Mouse (Mus musculus): ENCODE results near the gene Pfpl.

Gene Pfpl

GRCm38 (mm10) chr19:12427605-12428004 lies at the start of gene Pfpl:
Gene Pfpl (plus strand): TSS chr19:12427905.
- DNase-seq (ENCODE audit: low read depth, low spot score), result no peak

DNA sequence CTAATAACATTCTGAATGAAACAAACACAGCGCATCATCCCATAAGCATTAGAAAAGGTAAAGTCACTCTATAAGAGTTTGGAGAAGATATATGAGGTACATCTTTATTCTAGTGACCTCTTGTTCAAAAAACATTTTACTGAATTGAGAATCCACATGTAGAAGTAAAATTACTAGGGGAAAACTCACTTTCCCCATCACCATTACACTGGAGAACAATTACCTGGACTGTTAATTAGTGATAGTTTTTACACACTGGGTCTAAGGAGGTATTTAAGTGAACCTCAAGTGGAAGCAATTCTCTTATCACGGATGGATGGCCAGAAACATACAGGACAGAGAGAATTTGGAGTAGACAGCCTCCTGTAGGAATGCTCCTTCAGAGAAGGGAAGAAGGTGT lies 40.7 kb upstream of the Pfpl start, which contains the start of gene Olfr1440:
TSS of gene Olfr1440 (plus strand) at position 301 of the 400 bp plus-strand sequence.
- DNase-seq (ENCODE audit: low read depth, low spot score), result no peak

- DNase-seq (ENCODE audit: low read depth, low spot score), result peak; percentile 51
These were observed 14.0 kb upstream of the Pfpl start for GRCm38 (mm10) chr19:12413737-12414136.

DNA sequence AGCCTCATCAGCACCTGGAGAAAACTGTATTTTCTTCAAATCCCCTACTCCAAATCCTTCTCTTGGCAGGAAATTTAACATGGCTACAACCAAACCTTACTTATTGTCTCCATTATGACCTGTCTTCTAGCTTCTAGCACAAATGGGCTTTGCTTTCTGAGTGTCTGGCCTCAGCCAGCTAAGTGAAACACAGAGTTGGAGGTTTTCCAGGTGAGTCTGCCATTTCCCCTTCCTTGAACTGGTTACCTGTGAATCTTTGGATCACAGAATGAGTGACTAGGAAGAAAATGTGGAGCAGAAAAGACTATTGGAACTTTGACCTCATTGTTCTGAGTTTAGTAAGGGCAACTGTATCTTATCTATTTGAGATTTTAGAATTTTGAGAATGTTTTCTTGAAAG lies 10.3 kb upstream of the Pfpl start, which contains the start of gene Olfr1441:
TSS of gene Olfr1441 (plus strand) at position 73 of the 400 bp plus-strand sequence.
- no peak for DNase-seq (ENCODE audit: low read depth, low spot score)

DNA sequence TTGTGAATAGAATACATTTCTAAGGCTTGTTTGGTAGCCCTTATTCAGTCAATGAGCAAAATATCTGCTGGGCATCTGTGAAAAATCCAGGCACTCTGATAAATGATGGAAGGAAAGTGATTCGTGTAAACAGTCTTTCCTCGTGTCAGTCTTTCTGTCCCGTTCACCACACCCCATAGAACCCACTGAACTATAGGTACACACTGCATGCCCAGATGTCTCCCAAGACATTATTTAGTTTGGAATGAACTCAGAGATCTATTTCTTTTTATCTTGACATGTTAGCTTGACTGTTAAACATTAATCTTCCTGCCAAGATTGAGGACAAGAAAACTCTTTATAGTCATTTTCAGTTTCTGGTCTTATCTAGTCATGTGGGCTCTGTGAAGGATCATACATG lies 9.4 kb upstream of the Pfpl start:
- DNase-seq (ENCODE audit: low read depth, low spot score), result no peak

DNA sequence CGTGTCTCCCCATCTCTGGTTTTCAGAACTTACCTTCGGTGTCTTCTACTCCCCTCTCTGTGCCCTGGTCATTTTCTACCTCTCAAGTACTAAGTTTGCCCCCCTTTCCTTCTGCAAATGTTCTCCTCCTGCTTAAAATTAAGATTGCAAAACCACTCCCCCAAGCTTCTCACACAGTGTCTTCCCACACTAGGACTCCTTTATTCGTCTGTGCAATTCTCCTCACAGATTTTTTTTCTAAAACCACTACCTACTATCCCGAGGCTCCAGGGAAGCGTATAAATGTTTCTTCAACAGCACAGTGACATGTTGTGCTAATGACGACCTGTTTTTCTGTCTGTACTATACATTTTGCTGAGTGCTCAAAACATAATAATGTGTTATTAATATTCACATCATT lies 7.2 kb upstream of the Pfpl start:
- DNase-seq (ENCODE audit: low read depth, low spot score), result no peak

DNA sequence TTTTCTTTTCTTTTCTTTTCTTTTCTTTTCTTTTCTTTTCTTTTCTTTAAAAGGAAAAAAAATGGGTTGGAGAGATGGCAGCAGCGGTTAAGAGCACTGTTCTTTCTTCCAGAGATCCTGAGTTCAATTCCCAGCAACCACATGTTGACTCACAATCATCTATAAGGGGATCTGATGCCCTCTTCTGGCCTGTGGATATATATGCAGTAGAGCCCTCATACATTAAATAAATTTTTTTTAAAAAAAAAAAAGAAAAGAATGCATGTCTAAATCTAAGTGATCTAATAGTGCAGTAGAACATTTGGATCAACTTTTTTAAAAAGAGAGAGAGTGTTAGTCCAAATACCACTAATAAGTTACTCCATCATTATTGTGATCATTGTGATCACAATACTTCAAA lies 6.0 kb upstream of the Pfpl start:
- no peak for DNase-seq (ENCODE audit: low read depth, low spot score)

DNA sequence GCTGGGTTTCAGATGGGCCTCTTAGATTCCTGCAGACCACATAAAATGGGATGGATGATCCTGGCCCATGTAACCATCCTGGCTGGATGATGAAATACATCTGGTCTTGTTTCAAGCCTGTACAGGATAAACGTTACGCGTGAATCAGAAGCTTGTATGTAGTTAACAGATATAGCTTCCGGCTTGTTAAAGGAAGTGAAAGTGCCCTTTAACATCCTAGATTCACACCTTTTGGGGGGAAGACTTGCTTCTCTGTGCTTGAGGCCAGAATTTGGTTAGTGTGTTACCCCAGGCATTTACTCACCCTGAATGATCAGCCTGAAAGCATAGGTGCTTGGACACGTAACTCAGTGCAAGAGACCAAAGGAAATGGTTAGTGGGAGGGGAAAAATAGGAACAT lies 604 bp upstream of the Pfpl start:
- DNase-seq (ENCODE audit: low read depth, low spot score), result no peak

GRCm38 (mm10) chr19:12433033-12433432 lies 5.3 kb downstream of the Pfpl start:
- DNase-seq (ENCODE audit: low read depth, low spot score), result no peak

- no peak for DNase-seq (ENCODE audit: low read depth, low spot score)
These were observed 7.3 kb downstream of the Pfpl start for GRCm38 (mm10) chr19:12435011-12435416.

DNA sequence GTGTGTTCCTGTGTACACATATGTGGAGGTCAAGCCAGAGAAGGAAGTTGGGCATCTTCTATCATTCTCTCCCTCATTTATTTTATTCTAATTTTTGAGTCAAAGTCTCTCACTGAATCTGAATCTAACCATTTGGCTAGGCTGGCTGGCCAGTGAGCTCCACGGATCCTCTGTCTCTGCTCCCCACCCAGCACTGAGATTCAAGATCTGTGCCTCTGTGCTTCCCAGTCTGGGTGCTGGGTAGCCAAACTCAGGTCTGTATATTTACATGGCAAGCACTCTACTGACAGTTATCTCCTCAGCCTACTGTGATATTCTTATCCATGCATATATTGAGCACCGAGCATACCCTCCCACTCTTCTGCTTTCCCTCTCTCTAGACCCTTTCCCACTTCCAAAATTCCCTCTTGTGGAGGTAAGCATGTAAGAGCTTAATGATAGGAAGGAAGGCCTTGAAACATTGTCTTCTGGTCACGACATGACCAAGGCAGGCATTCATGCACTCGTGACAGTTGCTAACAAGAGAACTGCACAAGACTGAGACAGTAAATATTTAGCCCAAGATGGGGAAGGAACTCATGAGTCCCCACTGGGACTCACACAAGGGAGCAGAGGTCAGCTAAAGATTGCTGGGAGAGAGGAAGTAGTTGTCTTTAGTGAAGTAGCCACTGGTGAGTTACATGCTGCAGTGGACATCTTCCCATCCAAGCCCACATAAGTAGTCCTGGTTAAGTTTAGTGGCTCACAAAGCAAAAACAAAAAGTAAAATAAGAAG lies 8.2 kb downstream of the Pfpl start:
- no peak for DNase-seq (ENCODE audit: low read depth, low spot score)

GRCm38 (mm10) chr19:12439581-12439980 lies 11.9 kb downstream of the Pfpl start:
- DNase-seq (ENCODE audit: low read depth, low spot score), result no peak

- DNase-seq (ENCODE audit: low read depth, low spot score), result no peak
These were observed 12.5 kb downstream of the Pfpl start for GRCm38 (mm10) chr19:12440103-12440725.

DNA sequence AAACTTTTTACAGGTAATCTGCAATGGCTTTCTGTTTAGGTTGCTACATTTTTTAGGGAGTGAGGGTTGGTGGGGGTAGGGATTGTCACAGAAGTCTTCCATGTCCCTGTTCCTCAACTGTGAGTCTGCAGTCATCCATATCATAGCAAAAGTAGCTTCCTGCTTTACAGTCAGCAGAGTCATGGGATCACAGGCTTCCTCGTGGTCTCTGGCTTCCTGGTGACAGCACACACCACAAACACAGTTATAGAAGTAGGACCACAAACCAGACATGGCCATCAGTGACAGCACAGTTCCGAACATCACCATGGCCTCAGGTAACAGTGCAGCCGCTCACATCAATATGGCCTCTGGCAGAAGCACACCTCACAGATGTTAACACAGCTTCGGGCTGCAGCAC lies 14.9 kb downstream of the Pfpl start:
- no peak for DNase-seq (ENCODE audit: low read depth, low spot score)

- DNase-seq (ENCODE audit: low read depth, low spot score), result no peak
These were observed 17.3 kb downstream of the Pfpl start for GRCm38 (mm10) chr19:12445014-12445413.

DNA sequence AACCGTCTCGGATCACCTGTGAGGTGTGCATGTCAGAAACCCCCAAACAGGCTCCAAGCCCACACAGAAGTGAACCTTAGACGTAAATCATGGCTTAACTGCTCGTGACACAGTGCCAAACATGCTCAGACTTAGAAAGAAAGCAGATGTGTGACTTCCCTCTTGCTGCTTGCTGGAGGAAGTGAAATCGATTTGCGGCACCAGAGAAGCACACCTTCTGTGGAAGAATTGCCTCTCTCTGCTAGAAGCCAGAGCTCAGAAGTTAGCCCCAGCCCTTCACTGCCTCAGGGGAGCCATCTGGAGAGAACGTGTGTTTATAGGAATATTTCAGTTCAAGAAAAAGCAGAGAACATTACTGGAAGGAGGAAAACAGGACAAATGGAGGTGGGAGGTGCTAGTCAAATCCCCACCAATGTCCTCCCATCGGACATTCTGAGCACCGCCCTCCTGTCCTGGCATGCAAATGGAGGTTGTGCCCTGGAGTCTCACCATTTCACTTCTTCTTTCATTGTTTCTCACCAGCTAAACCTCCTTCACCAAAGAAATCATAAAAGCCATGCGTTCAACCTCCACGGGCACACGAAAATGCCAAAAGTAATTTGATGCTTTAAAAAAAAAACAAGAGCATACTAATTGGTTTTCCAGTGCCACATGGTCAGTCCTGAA lies 29.8 kb downstream of the Pfpl start:
- no peak for DNase-seq (ENCODE audit: low read depth, low spot score)

- no peak for DNase-seq (ENCODE audit: low read depth, low spot score)
These were observed 31.8 kb downstream of the Pfpl start for GRCm38 (mm10) chr19:12459516-12459915.

- no peak for DNase-seq (ENCODE audit: low read depth, low spot score)
These were observed 32.9 kb downstream of the Pfpl start, which contains the start of gene Mpeg1 for GRCm38 (mm10) chr19:12460282-12461249. Gene Mpeg1 (plus strand): TSS chr19:12460779.

GRCm38 (mm10) chr19:12462851-12463721 lies 35.4 kb downstream of the Pfpl start:
- no peak for DNase-seq (ENCODE audit: low read depth, low spot score)

DNA sequence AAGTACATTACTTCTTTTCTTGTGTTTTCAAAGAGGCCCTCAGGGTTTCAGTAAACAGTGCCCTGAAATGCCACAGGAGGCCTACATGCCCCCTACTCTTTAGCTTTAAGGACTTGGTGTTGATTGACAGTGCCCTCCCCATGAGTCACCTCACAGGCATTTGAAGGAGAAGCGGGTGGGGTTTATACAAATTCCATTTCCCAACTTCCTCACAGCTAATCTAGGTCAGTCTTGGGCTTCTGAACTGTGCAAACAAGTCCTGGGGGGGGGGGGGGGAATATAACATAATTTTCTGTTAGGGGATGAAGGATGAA lies 36.0 kb downstream of the Pfpl start:
- DNase-seq (ENCODE audit: low read depth, low spot score), result no peak

GRCm38 (mm10) chr19:12464127-12464526 lies 36.4 kb downstream of the Pfpl start:
- no peak for DNase-seq (ENCODE audit: low read depth, low spot score)
